Mouse (Mus musculus) c-Kit-positive CD71-positive TER-119-positive erythroid progenitor cells, embryonic 14.5 days (primary cell): ENCODE results near the gene Gpr27.

ENCODE experiments used
- DNase-seq: peaks from one replicate; pipeline ENCODE4 v3.0.0-alpha.2; 2013; ENCODE audit warnings: low spot score

Gene Gpr27

GRCm38 (mm10) chr6:99692206-99692915 lies at the start of gene Gpr27:
Gpr27 (plus strand) TSS chr6:99692679.
- DNase-seq: no peak

DNA sequence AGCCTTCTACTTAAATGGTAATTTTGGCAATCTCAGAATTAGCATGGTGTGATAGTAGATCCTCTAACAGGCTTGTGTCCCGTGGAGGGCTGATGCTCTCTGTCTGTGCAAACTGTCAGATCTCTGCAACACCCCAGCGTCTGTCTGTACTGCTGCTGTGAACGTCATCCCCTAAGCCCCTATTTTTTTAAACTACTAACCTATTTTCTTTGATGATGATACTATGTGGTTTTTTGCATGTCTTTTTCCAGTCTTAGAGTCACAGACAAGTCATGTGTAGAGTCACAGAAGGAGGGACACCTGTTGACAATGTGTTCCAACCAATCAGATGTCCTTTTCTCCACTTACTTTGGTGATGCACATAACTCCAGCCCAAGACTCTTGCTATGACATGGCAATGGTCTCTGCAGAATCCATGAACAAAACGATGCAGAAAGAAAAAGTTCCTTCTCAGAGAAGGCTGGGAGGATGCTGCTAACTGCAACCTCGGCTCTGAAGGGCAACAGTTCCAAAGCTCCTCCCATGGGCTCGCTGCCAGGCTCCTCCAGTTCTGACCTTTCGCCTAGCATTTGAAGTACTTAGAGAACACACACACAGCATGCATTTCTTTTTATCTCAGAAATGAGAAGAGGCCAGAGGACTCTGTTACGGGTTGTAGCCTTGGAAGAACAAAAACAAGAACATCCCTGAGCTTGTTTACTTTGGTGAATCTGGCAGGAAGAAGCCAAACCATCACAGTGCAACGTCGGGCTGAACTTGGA lies 48.9 kb upstream of the Gpr27 start:
- no peak for DNase-seq

GRCm38 (mm10) chr6:99644386-99644785 lies 48.1 kb upstream of the Gpr27 start:
- no peak for DNase-seq

GRCm38 (mm10) chr6:99644876-99645275 lies 47.6 kb upstream of the Gpr27 start:
- no peak for DNase-seq

DNA sequence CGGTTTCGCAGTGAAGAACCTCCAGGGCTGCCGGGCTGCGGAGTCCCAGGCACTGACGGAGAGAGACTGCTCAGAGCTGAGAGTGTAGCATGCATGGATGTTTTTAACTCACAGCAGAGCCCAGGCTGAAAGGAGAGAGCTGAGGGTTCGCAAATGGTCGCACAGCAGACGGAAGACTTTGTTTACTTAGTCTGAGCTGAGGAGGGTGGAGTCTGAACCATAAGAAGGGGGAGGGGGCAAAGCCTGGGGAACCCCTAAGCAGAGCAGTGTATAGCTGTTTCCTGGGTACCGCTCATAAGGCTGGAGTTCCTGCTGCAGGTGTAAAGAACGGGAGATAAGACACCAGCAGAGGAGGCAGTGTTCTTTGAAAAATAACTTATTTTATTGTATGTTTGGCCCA lies 46.1 kb upstream of the Gpr27 start:
- no peak for DNase-seq

DNA sequence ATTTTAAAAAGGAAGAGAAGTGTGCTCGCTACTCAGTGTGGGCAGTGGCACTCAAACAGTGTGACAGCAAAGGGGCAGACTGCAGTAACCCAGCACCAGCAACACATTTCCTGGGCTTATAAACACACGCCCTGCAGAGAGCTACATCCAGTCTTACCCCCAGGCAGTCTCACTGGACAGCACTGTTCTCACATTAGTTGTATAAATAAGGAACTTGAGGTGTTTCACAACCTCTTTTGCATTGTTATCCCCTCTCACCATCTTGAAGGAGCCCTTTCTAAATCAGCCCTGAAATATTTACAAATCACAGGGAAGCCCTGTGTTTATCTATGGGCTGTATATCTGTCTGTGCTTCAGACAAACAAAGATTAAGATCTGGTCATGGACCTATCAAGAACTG lies 43.2 kb upstream of the Gpr27 start:
- DNase-seq: no peak

- DNase-seq: no peak
These were observed 40.1 kb upstream of the Gpr27 start for GRCm38 (mm10) chr6:99652341-99652740.

- no peak for DNase-seq
These were observed 38.1 kb upstream of the Gpr27 start for GRCm38 (mm10) chr6:99654343-99654742.

DNA sequence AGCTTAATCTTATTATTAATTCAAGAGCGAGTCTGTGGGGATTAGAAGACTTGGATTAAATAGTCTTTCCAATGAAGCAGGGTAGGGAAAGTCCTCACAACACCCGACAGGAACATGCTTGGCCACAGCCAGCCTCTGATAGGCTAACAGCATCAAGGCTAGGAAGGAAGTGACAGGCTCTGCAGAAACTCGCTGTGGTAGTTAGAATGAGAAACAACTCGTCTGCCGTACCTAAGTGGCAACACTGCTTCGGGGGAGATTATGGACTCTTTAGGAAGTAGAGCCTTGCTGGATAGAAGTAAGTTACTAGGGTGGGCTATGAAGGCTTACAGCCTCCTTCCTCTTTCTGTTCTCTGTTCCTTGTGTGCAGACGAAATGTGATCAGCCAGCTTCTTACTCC lies 37.0 kb upstream of the Gpr27 start:
- no peak for DNase-seq

DNA sequence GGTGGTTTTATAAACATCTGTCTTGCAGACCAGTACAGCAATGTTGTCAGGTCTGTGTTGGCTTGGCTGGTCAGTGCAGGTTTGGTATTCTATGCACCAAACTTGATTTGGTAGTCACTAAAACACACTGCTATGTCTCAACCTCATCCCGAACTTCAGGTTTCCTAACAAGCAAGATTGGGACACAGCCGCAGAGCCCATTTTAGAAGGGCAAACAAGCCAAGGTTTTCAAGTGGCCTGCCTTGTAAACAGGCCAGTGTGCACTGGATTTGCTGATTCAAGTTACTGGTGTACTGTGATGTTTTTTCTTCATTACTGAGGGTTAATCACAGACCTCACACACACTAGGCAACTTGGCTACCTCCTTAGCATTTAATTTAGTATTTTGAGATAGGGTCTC lies 36.4 kb upstream of the Gpr27 start:
- DNase-seq: no peak

DNA sequence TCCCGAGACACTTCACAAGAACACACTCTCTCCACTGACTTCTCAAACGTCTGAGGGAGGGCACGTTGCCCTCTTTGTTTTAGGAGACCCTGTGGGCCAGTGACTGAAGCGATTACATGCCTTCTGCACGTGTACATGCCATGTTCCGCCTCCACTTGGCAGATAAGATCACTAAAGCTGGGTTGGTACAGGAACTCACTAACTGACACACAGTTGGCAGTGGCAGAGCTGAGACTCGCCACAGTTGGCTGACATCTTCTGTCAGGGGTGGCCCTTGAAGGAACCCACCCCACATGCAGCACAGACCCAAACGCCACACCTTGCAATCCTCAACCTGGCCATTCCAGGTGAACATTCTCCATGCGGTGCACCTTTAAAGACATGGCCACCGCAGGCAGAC lies 33.9 kb upstream of the Gpr27 start:
- DNase-seq: no peak

DNA sequence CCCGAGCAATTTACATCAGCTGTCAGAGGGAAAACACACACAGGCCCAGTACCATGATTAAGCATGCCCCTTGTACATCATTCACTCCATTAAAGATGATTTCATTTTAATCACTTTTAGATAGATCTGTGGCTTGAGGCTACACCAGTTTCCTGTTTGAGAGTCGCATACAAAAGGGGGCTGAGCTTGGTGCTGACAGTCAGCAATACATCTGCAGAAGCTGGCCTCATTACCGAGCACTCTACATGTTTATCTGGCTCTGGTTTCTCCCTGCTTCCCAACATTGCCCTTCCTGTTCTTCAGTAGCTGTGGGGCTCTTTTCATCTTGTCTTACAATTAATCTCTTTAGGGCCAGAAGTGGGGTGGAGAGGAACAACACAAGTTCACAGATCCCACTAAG lies 32.0 kb upstream of the Gpr27 start:
- no peak for DNase-seq

DNA sequence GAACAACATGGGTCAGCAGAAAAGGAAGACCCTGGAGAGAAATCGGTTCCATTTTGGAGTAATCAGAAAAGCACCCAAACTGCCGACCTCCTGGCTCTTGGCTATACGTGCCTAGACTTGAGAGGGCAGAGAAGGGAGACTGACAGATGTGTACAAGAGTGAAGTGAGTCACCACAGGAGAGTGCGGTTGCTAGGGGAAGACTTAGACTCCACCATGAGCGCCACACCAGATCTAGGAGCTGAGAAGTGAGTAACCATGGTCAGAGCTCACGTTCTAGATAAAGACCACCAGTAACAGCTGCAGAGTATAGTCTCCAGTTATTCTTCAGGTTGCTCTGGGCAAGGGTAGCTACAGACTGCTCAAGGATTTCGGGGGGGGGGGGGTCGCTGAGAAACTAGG lies 29.2 kb upstream of the Gpr27 start:
- no peak for DNase-seq

- DNase-seq: no peak
These were observed 26.8 kb upstream of the Gpr27 start for GRCm38 (mm10) chr6:99665457-99666317.

DNA sequence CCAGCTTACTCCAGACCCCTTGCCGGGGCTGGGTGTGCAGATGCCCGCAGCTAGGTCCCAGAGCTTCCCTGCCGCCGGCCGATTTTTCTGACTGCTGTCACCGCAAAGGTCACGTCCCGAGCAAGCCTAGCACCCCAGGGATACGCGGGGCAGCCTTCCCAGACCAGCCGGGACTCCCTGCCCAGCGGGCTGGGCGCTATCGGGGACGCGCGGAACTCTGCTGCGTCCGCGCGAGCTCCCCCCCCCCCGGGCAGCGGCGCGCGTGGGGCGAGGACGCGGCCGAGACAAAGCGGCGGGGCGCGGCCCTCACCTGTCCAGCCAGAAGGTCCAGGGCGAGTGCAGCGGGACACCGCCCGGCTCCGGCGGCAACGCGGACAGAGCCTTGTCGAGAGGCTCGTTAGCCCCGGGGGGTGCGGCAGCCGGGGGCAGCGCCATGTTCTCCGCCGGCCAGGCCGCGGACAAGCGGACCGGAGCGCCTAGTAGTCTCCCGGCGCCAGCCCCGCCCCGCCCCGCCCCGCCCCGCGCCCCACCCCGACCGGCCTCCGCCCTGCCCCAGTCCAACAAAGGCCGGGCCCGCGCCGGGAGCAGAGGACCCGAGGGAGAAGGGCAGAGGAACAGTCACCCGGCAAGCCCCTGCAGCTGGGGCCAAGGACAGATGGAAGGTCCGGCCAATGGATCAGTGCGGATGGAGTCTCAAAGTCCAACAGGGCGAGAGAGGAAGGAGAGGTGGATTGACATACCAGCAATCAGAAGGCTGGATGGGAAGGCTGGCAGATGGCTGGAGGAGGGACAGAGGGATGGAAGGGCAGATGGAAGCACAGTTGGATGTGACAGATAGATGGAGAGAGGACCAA lies 25.9 kb upstream of the Gpr27 start, which contains the start of the genes Eif4e3 and Gm20696:
Gene Eif4e3 (minus strand): TSS at position 454 of the 854 bp plus-strand sequence.
Gene Gm20696 (minus strand): TSS at position 480 of the 854 bp plus-strand sequence.
- no peak for DNase-seq

DNA sequence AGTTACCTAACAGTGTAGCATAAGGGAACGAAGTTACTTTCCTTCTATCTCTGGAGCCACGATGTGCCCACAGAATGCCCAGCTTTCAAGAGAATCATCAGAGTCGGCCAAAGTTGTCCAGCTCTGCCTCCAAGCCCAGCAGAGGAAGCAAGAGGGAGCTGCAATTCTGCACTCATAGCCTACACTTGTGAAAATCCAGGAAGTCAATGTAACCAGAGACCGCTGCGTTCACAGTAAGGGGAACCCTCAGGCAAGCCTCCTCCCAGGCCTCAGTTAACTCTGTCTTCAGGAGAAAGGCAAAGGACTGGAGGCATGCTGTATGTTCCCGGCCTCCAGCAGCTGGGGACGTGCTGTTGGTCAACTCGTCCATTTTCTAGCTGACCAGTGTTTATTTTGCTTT lies 25.2 kb upstream of the Gpr27 start:
- DNase-seq: no peak

DNA sequence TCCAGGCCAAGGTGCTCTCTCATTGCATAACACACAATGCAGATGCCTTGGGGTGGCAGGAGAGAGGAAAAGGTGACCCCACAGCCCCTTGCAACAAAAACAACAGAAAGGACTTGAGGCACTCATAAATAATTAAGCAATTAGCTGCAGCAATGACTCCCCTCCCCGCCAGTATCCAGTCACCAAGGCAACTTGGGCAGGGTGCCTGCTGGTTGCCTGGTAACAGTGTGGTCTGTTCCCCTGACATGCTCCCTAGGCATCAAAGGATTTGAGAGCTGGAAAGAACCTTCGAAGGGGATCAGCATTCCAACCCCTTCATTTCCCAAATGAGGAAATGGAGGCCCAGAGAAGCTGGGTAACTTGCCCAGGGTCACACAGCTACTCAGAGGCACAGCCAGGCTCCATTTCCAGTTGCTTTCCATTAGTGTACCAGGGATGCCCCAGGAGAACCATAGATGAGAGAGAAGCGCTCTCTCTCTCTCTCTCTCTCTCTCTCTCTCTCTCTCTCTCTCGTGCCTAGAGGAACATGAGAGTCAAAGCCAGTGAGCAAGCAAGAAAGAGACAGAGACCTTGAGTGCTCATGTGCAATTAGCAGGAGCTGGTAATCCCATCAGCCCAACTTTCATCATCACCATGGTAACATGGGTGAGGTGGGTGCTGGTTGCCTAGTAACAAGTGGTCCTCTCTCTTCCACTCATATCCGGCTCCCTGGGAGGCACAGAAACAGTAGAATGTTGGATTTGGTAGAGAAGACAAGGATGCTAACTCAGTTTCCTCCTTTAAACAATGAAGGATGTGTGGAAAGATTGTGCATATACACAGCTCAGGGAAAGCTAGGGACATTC lies 22.8 kb upstream of the Gpr27 start:
- DNase-seq: no peak

DNA sequence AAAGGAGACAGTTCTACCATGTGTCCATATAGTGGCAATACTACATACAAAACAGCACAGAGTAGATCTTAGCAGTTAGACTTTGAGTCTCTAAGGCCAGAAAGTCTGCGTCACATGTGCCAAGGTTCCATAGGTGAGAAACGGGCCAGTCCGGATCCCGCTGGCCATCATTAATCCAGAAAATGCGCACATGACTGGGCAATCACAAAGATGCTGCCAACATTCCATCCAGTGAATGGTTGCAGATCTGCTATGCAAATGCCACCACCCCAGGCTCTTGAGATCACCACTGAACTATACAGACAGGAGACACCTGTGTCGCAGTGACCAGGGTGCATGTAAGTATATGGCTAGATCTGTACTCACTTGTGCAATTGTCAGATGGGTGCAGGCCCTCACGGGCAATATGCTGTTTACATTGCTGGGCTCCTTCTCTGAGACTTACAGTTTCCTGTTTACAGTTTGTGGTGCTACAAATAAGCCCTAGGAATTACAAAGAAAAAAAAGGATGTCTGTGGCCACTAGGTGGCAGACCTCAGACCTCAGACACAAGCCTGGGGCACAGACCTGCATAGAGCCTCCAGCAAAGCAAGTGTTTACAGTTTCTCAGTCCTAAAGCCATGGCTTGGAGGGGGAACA lies 21.9 kb upstream of the Gpr27 start:
- DNase-seq: no peak

- DNase-seq: no peak
These were observed 20.7 kb upstream of the Gpr27 start for GRCm38 (mm10) chr6:99671768-99672167.

GRCm38 (mm10) chr6:99674482-99674881 lies 18.0 kb upstream of the Gpr27 start:
- no peak for DNase-seq
